Mouse (Mus musculus) liver, embryonic 14 days (tissue): ENCODE data around the gene Ctbp1. TPM values are rescaled to one million over a fixed set of nuclear protein-coding genes. Genes with fewer than 3 reads are reported as not detected.

Source experiments
- polyA plus RNA-seq: library from polyadenylated mRNA; depleted of rRNA; stranded (reverse); fragments of >200 nt; gene quantifications from 2 replicates; pipeline ENCODE4 v1.2.3, GENCODE M21; 2012; rRNA removed

Gene Ctbp1
- polyA plus RNA-seq: 96.7 and 100 TPM in 2 replicates

DNA sequence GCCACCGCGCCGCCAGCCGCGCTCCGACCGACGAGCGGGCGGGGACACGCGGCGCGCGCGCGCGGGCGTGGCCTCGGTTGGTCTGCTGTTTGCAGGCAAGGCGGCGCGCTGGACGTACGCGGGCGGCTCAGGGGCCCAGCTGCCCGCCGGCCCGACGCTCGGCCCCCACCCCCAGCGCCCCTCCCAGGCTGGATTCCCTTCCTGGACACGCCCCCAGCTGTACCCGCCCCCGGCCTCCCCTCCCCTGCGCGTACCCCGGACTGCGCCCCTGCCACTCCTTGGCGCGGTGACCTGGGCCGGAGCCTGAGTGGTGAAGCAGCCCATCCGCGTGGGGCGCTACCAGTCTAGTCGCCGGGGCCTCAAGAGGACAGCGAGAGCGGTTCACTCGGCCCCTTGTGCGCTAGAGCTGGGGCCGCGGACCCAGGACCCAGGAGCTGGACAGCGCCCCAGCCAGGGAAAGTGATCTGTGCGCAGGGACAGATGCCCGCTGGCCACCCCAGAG lies at the start of gene Ctbp1:
Gene Ctbp1, minus strand, starts transcription at position 42 of the 502 bp plus-strand sequence.

DNA sequence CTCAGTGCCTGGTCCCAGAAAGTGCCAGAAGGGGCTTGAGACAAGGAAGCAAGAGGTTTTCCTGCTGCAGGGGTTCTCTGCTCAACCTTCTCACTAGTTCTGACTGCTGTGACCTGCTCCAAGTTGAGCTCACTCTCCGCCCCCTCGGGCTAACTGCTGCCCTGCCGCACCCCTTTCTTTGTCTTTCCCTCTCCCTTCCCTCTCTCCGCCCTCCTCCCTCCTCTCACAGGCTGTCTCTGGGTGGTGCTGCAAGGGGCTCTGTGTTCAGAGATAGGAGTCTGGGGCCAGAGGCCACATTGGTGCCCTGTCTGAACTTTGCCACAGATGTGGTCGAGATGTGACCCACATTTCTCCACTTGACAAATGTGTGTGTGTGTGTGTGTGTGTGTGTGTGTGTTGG lies 56.7 kb downstream of the Ctbp1 start, which contains the start of gene Spon2:
Gene Spon2, minus strand, starts transcription at position 375 of the 400 bp plus-strand sequence.

Other genes with a start within 250 kb of the Ctbp1 start
- not detected in 2 replicates for gene Slc5a1, start 170.8 kb downstream of the Ctbp1 start, polyA plus RNA-seq
- gene Spon2, start 56.5 kb downstream of the Ctbp1 start, polyA plus RNA-seq: 6.2 and 7.2 TPM in 2 replicates
- 43.7 and 48.4 TPM in 2 replicates for gene Maea, start 60.5 kb upstream of the Ctbp1 start, polyA plus RNA-seq
- 2.3 and 2.6 TPM in 2 replicates for gene Uvssa, start 103.6 kb upstream of the Ctbp1 start, polyA plus RNA-seq
- not detected in 2 replicates for gene Nkx1-1, start 159.0 kb upstream of the Ctbp1 start, polyA plus RNA-seq